Mouse (Mus musculus) cerebellum, adult 8-10 months (tissue): ENCODE data around the gene Mn1.

ENCODE experiments used
- DNase-seq: peaks from one replicate; pipeline ENCODE4 v3.0.0; 2022

The Mn1 gene

GRCm38 (mm10) chr5:111416591-111417374, at the start of gene Mn1:
Gene Mn1, plus strand, starts transcription at chr5:111417362.
- peak; percentile 25 for DNase-seq

- no peak for DNase-seq
Observed at GRCm38 (mm10) chr5:111367937-111368517, 49.1 kb upstream of the Mn1 start.

- no peak for DNase-seq
Observed at GRCm38 (mm10) chr5:111368576-111368975, 48.6 kb upstream of the Mn1 start.

- no peak for DNase-seq
Observed at GRCm38 (mm10) chr5:111375616-111376015, 41.5 kb upstream of the Mn1 start.

GRCm38 (mm10) chr5:111376276-111377020, 40.7 kb upstream of the Mn1 start:
- DNase-seq = no peak

GRCm38 (mm10) chr5:111378126-111378993, 38.8 kb upstream of the Mn1 start:
- no peak for DNase-seq

GRCm38 (mm10) chr5:111383335-111383734, 33.8 kb upstream of the Mn1 start:
- DNase-seq = no peak

- no peak for DNase-seq
Observed at GRCm38 (mm10) chr5:111390911-111391310, 26.3 kb upstream of the Mn1 start.

- no peak for DNase-seq
Observed at GRCm38 (mm10) chr5:111391485-111391884, 25.7 kb upstream of the Mn1 start.

GRCm38 (mm10) chr5:111393346-111394197, 23.6 kb upstream of the Mn1 start:
- DNase-seq = peak; percentile 46

GRCm38 (mm10) chr5:111394198-111395053, 22.7 kb upstream of the Mn1 start:
- peak; percentile 20 for DNase-seq

- DNase-seq = no peak
Observed at GRCm38 (mm10) chr5:111395771-111396170, 21.4 kb upstream of the Mn1 start.

- no peak for DNase-seq
Observed at GRCm38 (mm10) chr5:111396199-111396598, 21.0 kb upstream of the Mn1 start.

- no peak for DNase-seq
Observed at GRCm38 (mm10) chr5:111398471-111398870, 18.7 kb upstream of the Mn1 start.

GRCm38 (mm10) chr5:111399271-111399670, 17.9 kb upstream of the Mn1 start:
- no peak for DNase-seq

GRCm38 (mm10) chr5:111401879-111402650, 15.1 kb upstream of the Mn1 start:
- no peak for DNase-seq

GRCm38 (mm10) chr5:111402651-111402996, 14.5 kb upstream of the Mn1 start:
- no peak for DNase-seq

GRCm38 (mm10) chr5:111404721-111405120, 12.4 kb upstream of the Mn1 start:
- no peak for DNase-seq

GRCm38 (mm10) chr5:111408470-111409105, 8.6 kb upstream of the Mn1 start:
- DNase-seq = no peak
